Mouse (Mus musculus) kidney, adult 9 months (tissue): ENCODE results near the gene Calm3.

Experiments
- DNase-seq: peaks from one replicate; pipeline ENCODE4 v3.0.0; 2022

Gene Calm3

GRCm38 (mm10) chr7:16938117-16938791 lies 14.3 kb upstream of the Calm3 start:
- DNase-seq = no peak

- DNase-seq = no peak
Measured at GRCm38 (mm10) chr7:16937312-16937711, 13.4 kb upstream of the Calm3 start.

GRCm38 (mm10) chr7:16932704-16933577 lies 9.0 kb upstream of the Calm3 start:
- DNase-seq = peak; percentile 52

- peak; percentile 89 for DNase-seq
Measured at GRCm38 (mm10) chr7:16931968-16932627, 8.2 kb upstream of the Calm3 start.

- peak; percentile 78 for DNase-seq
Measured at GRCm38 (mm10) chr7:16930850-16931249, 6.9 kb upstream of the Calm3 start.

- no peak for DNase-seq
Measured at GRCm38 (mm10) chr7:16928341-16928740, 4.4 kb upstream of the Calm3 start.

- DNase-seq = peak; percentile 49
Measured at GRCm38 (mm10) chr7:16923283-16924036, 454 bp downstream of the Calm3 start.

- peak; percentile 63 for DNase-seq
Measured at GRCm38 (mm10) chr7:16922360-16922973, 1.4 kb downstream of the Calm3 start.

GRCm38 (mm10) chr7:16921881-16922335 lies 2.0 kb downstream of the Calm3 start:
- peak; percentile 70 for DNase-seq

- DNase-seq = peak; percentile 41
Measured at GRCm38 (mm10) chr7:16920818-16921791, 2.8 kb downstream of the Calm3 start.

GRCm38 (mm10) chr7:16920150-16920579 lies 3.7 kb downstream of the Calm3 start:
- DNase-seq = no peak

- DNase-seq = no peak
Measured at GRCm38 (mm10) chr7:16919395-16920149, 4.3 kb downstream of the Calm3 start.

GRCm38 (mm10) chr7:16918670-16919069 lies 5.2 kb downstream of the Calm3 start:
- DNase-seq = no peak

- DNase-seq = no peak
Measured at GRCm38 (mm10) chr7:16918014-16918413, 5.9 kb downstream of the Calm3 start.

- no peak for DNase-seq
Measured at GRCm38 (mm10) chr7:16917447-16917846, 6.5 kb downstream of the Calm3 start.

- DNase-seq = no peak
Measured at GRCm38 (mm10) chr7:16916342-16917265, 7.3 kb downstream of the Calm3 start.

GRCm38 (mm10) chr7:16915461-16916340 lies 8.2 kb downstream of the Calm3 start:
- no peak for DNase-seq
